Mouse (Mus musculus) embryonic fibroblast, embryonic 13.5 days (primary cell): ENCODE results near the gene Ccr10. TPM values are rescaled to one million over a fixed set of nuclear protein-coding genes. Genes with fewer than 3 reads are reported as not detected.
A peak's percentile ranks its signal among the peaks of the same experiment; 100 is the strongest.

Experiments used
- H3K27ac ChIP-seq: 2 replicates; pipeline ENCODE4 v1.5.1; 2012; ENCODE audit warnings: low read length, control low read depth, inconsistent platforms; ENCODE audit not compliant: insufficient read depth
- H3K4me1 ChIP-seq: 2 replicates; pipeline ENCODE4 v1.6.1; 2011; ENCODE audit warnings: low read length; ENCODE audit not compliant: control insufficient read depth, insufficient read depth
- H3K4me3 ChIP-seq: 2 replicates; pipeline ENCODE4 v1.5.1; 2011; ENCODE audit warnings: mild to moderate bottlenecking, control low read depth, low read length; ENCODE audit not compliant: insufficient read depth
- CTCF ChIP-seq: IDR thresholded peaks from 2 replicates; pipeline ENCODE4 v1.5.1; 2011; ENCODE audit warnings: mild to moderate bottlenecking, control low read depth, low read length, moderate library complexity, borderline replicate concordance; ENCODE audit not compliant: insufficient read depth
- POLR2A ChIP-seq: IDR thresholded peaks from 2 replicates; pipeline ENCODE4 v1.6.1; 2011; ENCODE audit warnings: low read depth, mild to moderate bottlenecking, control low read depth, low read length, moderate library complexity
- polyA plus RNA-seq: library from polyadenylated mRNA; stranded (reverse); fragments of >200 nt; gene quantifications from 2 replicates; pipeline ENCODE4 v1.2.4, GENCODE M21; 2011; ENCODE audit warnings: low read depth; ENCODE audit not compliant: missing spikeins, insufficient read length

Gene Ccr10
- polyA plus RNA-seq, 1 experiment, result not detected

GRCm38 (mm10) chr11:101180846-101181740 lies 5.8 kb upstream of the Ccr10 start:
- Histone ChIP-seq H3K27ac (no peak overlapping the region), H3K4me1 (no peaks in the 10 kb centered on the region), H3K4me3 (no peak overlapping the region)
- no peak for TF ChIP-seq POLR2A
- TF ChIP-seq CTCF, result peak; percentile 63; the same call in 1 of the 2 replicates

GRCm38 (mm10) chr11:101180261-101180660 lies 5.0 kb upstream of the Ccr10 start:
- TF ChIP-seq CTCF (no peak), POLR2A (no peak)
- H3K4me3 ChIP-seq, result no peak overlapping the region
- no peaks in the 10 kb centered on the region for H3K4me1 ChIP-seq
- no peak overlapping the region for H3K27ac ChIP-seq

- Histone ChIP-seq H3K4me1 (no peaks in the 10 kb centered on the region), H3K27ac (no peak overlapping the region), H3K4me3 (no peak overlapping the region)
- TF ChIP-seq CTCF, result no peak
- TF ChIP-seq POLR2A, result no peak
Observed at GRCm38 (mm10) chr11:101179306-101179705, 4.1 kb upstream of the Ccr10 start.

- Histone ChIP-seq H3K4me3 (no peak overlapping the region), H3K27ac (no peak overlapping the region), H3K4me1 (no peaks in the 10 kb centered on the region)
- TF ChIP-seq POLR2A, result no peak
- TF ChIP-seq CTCF, result no peak
Observed at GRCm38 (mm10) chr11:101178061-101179058, 3.1 kb upstream of the Ccr10 start.

- H3K4me1 ChIP-seq, result peaks cover 4% of the 10 kb centered on the region
- H3K27ac ChIP-seq, result no peak overlapping the region
- H3K4me3 ChIP-seq, result no peak overlapping the region
- TF ChIP-seq CTCF (no peak), POLR2A (no peak)
Observed at GRCm38 (mm10) chr11:101176933-101177773, 1.9 kb upstream of the Ccr10 start.

DNA sequence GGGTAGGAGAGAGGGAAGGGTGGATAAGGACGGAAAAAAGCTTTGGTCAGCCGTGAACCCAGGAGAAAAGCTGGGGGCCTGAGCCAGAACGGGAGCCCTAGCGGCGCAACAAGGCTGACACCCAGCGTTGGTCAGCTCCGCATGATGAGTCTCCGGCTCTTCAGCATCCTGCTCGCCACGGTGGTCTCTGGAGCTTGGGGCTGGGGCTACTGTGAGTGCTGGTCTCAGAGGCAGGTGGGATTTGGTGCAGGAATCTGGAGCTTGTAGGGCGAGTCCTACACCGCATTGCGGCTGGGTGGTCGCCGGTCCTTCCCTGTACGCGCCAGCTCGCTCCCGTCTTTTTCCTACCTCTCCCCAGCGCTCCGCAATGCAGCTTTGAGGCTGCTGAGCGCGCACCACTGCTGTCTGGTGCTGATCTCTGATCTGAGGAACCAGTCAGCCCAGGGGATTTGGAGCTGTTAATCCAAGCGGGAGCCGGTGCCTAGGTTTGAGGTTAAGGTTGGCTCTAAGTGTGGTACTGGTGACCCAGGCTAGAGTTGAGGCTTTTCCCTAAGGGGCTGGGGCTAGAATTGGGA lies 961 bp upstream of the Ccr10 start:
- Histone ChIP-seq H3K4me3 (peak overlapping the region; percentile 4; the same call in 1 of the 2 replicates), H3K27ac (no peak overlapping the region), H3K4me1 (peaks cover 7% of the 10 kb centered on the region)
- TF ChIP-seq POLR2A (no peak), CTCF (peak; percentile 49; the same call in 1 of the 2 replicates)

GRCm38 (mm10) chr11:101175636-101176116 lies 433 bp upstream of the Ccr10 start:
- H3K4me1 ChIP-seq, result peaks cover 7% of the 10 kb centered on the region
- no peak overlapping the region for H3K27ac ChIP-seq
- H3K4me3 ChIP-seq, result no peak overlapping the region; the same call in 1 of the 2 replicates
- TF ChIP-seq CTCF, result no peak
- TF ChIP-seq POLR2A, result no peak

GRCm38 (mm10) chr11:101174389-101174745 lies 876 bp downstream of the Ccr10 start:
- no peak for TF ChIP-seq POLR2A
- no peak for TF ChIP-seq CTCF
- Histone ChIP-seq H3K4me1 (peaks cover 7% of the 10 kb centered on the region), H3K27ac (no peak overlapping the region), H3K4me3 (no peak overlapping the region)
